9 mouse cellular contexts compared by ENCODE assay signal in the genomic region with DNA sequence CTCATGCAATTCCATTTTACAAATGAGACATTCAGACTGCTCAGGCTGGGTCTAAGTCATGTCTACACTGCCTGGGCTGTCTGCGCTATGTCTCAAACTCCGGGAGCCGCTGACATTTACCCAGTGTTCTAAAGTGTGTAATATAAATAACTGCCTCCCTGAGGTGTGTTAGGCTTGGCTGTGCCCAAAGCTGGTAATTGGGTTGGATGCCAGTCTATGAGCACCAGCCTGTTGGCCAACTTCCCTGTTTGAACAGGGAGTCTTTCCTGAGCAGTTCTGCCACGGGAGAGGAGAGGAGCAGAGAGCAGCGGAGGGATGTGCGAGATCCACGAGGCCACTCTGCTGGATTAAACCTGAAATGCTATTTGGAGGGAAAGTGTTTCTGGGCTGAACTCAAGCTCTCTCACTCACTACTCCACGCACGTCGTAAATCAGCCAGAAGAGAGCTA.
DNase-seq lines count a peak whose midpoint lies in the region; ATAC-seq lines count a peak whose summit lies in the region.
"Had no signal": no experiment of that assay in that cellular context is flagged by ENCODE, and none has a peak within 500 bp of the region (broad histone marks: within the 10 kb centered on the region; RNA-seq: fewer than 3 reads in every experiment).

No protein-coding gene starts in this region.

- no peaks in the 10 kb centered on the region for H3K36me3 ChIP-seq in heart, embryonic 11.5 days (ENCODE audit: control insufficient read depth, insufficient read depth, low read length)

- no peaks in the 10 kb centered on the region for H3K27me3 ChIP-seq in heart, embryonic 11.5 days (ENCODE audit: control insufficient read depth, insufficient read depth, low read length)

- H3K9me3 ChIP-seq in heart, embryonic 11.5 days (replicated peaks; ENCODE audit: control insufficient read depth, low read length), result no peaks in the 10 kb centered on the region

- peak; percentile 98 for DNase-seq in heart, adult 11 months
- DNase-seq in cerebellum, adult 9-11 months, result peak; percentile 52
- peak; percentile 38 for DNase-seq in heart, postnatal 25 days (ENCODE audit: low spot score)
- no peak for DNase-seq in kidney, postnatal 36 days
- DNase-seq in spleen, adult 18-20 months, result no peak

- intact Hi-C loops in heart, postnatal 25 days (cut with DNase I), result no loop called here

- H3K4me1 ChIP-seq in heart, embryonic 11.5 days (ENCODE audit: control insufficient read depth, insufficient read depth, low read length), result no peaks in the 10 kb centered on the region

- no peak overlapping the region for H3K4me2 ChIP-seq in heart, embryonic 11.5 days

- no peak overlapping the region for H3K9ac ChIP-seq in heart, embryonic 11.5 days (ENCODE audit: low read depth, low read length)

- no peak overlapping the region for H3K27ac ChIP-seq in heart, embryonic 11.5 days (ENCODE audit: low read depth, low read length)

- no peak overlapping the region for H3K4me3 ChIP-seq in heart, embryonic 11.5 days (ENCODE audit: low read depth, low read length)
- H3K4me3 ChIP-seq: myocyte had no signal

- WGBS in heart, embryonic 11.5 days (ENCODE audit: insufficient replicate concordance), result 67% methylated on average over 10 of the region's 10 CpGs

- no peak for ATAC-seq in heart, embryonic 11.5 days (replicated peaks; ENCODE audit: insufficient number of reproducible peaks, low FRiP score, low TSS enrichment)
- ATAC-seq in megakaryocyte progenitor cell, adult 5-6 weeks (replicated peaks; ENCODE audit: poor library complexity), result peak; percentile 77
- no peak for ATAC-seq in megakaryocyte-erythroid progenitor cell, adult 5-6 weeks (replicated peaks; ENCODE audit: low FRiP score, low TSS enrichment, poor library complexity, severe bottlenecking)

Comparison
In these comparisons a context has a peak if more than half of its experiments do, and no peak if none do; other contexts are left out.
1. DNase-seq: peak in heart, adult 11 months (single experiment), cerebellum, adult 9-11 months (single experiment) and heart, postnatal 25 days (single experiment); none in kidney, postnatal 36 days (0 of 2) and spleen, adult 18-20 months (0 of 2).